Mouse (Mus musculus) cerebellum, adult 2 months (tissue): Measurements from ENCODE around the gene Kcne1.

Source experiments
- CTCF ChIP-seq: fragments of 200-500 bp; IDR thresholded peaks from 2 replicates; pipeline ENCODE4 v1.5.1; 2011; ENCODE audit warnings: low read depth, mild to moderate bottlenecking, control low read depth, low read length, moderate library complexity, borderline replicate concordance; ENCODE audit not compliant: insufficient read depth
- POLR2A ChIP-seq: fragments of 200-500 bp; IDR thresholded peaks from 2 replicates; pipeline ENCODE4 v1.6.1; 2011; ENCODE audit warnings: low read length, control low read depth, borderline replicate concordance; ENCODE audit not compliant: insufficient read depth

- no peak for TF ChIP-seq CTCF
- no peak for TF ChIP-seq POLR2A
Observed at GRCm38 (mm10) chr16:92325062-92325406, 34.2 kb downstream of the Kcne1 start.
